Mouse (Mus musculus) forebrain, embryonic 11.5 days (tissue): ENCODE results near the gene Gm21970. TPM values are rescaled to one million over a fixed set of nuclear protein-coding genes. Genes with fewer than 3 reads are reported as not detected.
A peak's percentile ranks its signal among the peaks of the same experiment; 100 is the strongest.

Experiments used
- ATAC-seq: fragments of 200-750 bp; cut with Nextera tagmentation; replicated peaks from 2 replicates; pipeline ENCODE4 v1.8.0; 2017; ENCODE audit warnings: moderate TSS enrichment; ENCODE audit not compliant: low FRiP score
- DNase-seq: peaks from one replicate; pipeline ENCODE4 v3.0.0-alpha.2; 2017; ENCODE audit warnings: low spot score
- H3K27ac ChIP-seq: fragments of 300-500 bp; sonication (generic); 2 replicates; pipeline ENCODE4 v1.5.1; 2014; ENCODE audit warnings: low read depth, low read length
- H3K27me3 ChIP-seq: fragments of 300-500 bp; sonication (generic); 2 replicates; pipeline ENCODE4 v1.6.1; 2014; ENCODE audit warnings: mild to moderate bottlenecking, low read length, mixed read lengths; ENCODE audit not compliant: control insufficient read depth, insufficient read depth
- H3K36me3 ChIP-seq: fragments of 300-500 bp; sonication (generic); 2 replicates; pipeline ENCODE4 v1.6.1; 2014; ENCODE audit warnings: mild to moderate bottlenecking, low read length, moderate library complexity, mixed read lengths; ENCODE audit not compliant: control insufficient read depth, insufficient read depth
- H3K4me1 ChIP-seq: fragments of 300-500 bp; sonication (generic); replicated peaks from 2 replicates; pipeline ENCODE4 v1.6.1; 2014; ENCODE audit warnings: low read length, mixed read lengths; ENCODE audit not compliant: control insufficient read depth, insufficient read depth
- H3K4me2 ChIP-seq: fragments of 300-500 bp; sonication (generic); 2 replicates; pipeline ENCODE4 v1.6.1; 2014; ENCODE audit warnings: low read depth, mild to moderate bottlenecking, low read length, moderate library complexity, mixed read lengths; ENCODE audit not compliant: severe bottlenecking
- H3K4me3 ChIP-seq: fragments of 300-500 bp; sonication (generic); 2 replicates; pipeline ENCODE4 v1.5.1; 2014; ENCODE audit warnings: low read depth, low read length
- H3K9ac ChIP-seq: fragments of 300-500 bp; sonication (generic); 2 replicates; pipeline ENCODE4 v1.6.1; 2014; ENCODE audit warnings: low read length
- H3K9me3 ChIP-seq: fragments of 300-500 bp; sonication (generic); 2 replicates; pipeline ENCODE4 v1.6.1; 2016; ENCODE audit warnings: low read length, mixed read lengths; ENCODE audit not compliant: control insufficient read depth
- WGBS: fragments of 180-500 bp; shearing (Covaris S2); extraction: QIAGEN DNeasy Blood & Tissue Kit; methylation state at CpG from one replicate; pipeline ENCODE4 v1.1.7; 2014; 5-methylcytosine and 5-hydroxymethylcytosine counted together
- polyA plus RNA-seq: library from polyadenylated mRNA; unstranded; fragments of >200 nt; fragmentation: Nextera tagmentation; extraction: Ambion mirVana; gene quantifications from 2 replicates; pipeline ENCODE4 v1.2.1, GENCODE M21; 2014

The Gm21970 gene
- polyA plus RNA-seq, 1 experiment from 2014 or later: 1.0 TPM

- H3K4me3 ChIP-seq: no peak overlapping the region
- H3K27ac ChIP-seq: no peak overlapping the region
- no peaks in the 10 kb centered on the region for H3K9me3 ChIP-seq
- H3K4me1 ChIP-seq: peaks cover 10% of the 10 kb centered on the region; the same call in 1 of the 2 replicates
- H3K4me2 ChIP-seq: no peak overlapping the region
- WGBS: 61% methylated on average over 17 of the region's 17 CpGs
- no peaks in the 10 kb centered on the region for H3K27me3 ChIP-seq
- DNase-seq: no peak
- no peak for ATAC-seq
- H3K36me3 ChIP-seq: no peaks in the 10 kb centered on the region
- H3K9ac ChIP-seq: no peak overlapping the region
These were observed 13.0 kb upstream of the Gm21970 start for GRCm38 (mm10) chr16:91378431-91378986.

GRCm38 (mm10) chr16:91378991-91379390 lies 12.5 kb upstream of the Gm21970 start:
- ATAC-seq: peak; percentile 51
- H3K9me3 ChIP-seq: no peaks in the 10 kb centered on the region
- no peak for DNase-seq
- no peak overlapping the region for H3K4me3 ChIP-seq
- H3K36me3 ChIP-seq: no peaks in the 10 kb centered on the region
- 29% methylated on average over 9 of the region's 9 CpGs for WGBS
- H3K9ac ChIP-seq: no peak overlapping the region
- no peak overlapping the region for H3K27ac ChIP-seq
- H3K4me1 ChIP-seq: peaks cover 6% of the 10 kb centered on the region; the same call in 1 of the 2 replicates
- no peaks in the 10 kb centered on the region for H3K27me3 ChIP-seq
- H3K4me2 ChIP-seq: no peak overlapping the region

GRCm38 (mm10) chr16:91379412-91379811 lies 12.1 kb upstream of the Gm21970 start:
- Histone ChIP-seq H3K4me3 (no peak overlapping the region), H3K27me3 (no peaks in the 10 kb centered on the region), H3K9ac (no peak overlapping the region), H3K4me2 (no peak overlapping the region), H3K4me1 (peaks cover 6% of the 10 kb centered on the region; the same call in 1 of the 2 replicates), H3K27ac (no peak overlapping the region), H3K36me3 (no peaks in the 10 kb centered on the region), H3K9me3 (no peaks in the 10 kb centered on the region)
- DNase-seq (no peak), ATAC-seq (no peak)
- WGBS: 50% methylated on average over 3 of the region's 3 CpGs

DNA sequence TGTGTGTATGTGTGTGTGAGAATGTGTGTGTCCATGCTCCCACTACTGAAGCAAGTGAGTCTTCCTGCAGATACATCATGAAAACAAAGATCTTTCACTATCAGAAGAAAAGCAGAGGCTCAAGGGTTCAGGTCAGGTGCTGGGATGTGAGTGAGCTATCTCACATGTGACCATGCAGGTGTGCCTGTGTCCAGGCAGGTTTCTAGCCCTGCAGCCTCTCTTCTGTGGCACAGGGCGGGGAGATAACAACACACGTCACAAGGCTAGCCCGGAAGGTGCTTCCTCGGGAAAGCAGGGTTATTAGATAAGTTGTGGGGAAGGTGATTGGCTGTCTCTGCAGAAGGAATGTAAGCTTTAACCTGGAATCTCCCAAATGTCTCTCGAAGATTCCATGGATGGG lies 11.4 kb upstream of the Gm21970 start:
- ATAC-seq (no peak), DNase-seq (no peak)
- no peak overlapping the region for H3K4me3 ChIP-seq
- H3K9me3 ChIP-seq: no peaks in the 10 kb centered on the region
- 88% methylated on average over 5 of the region's 5 CpGs for WGBS
- no peak overlapping the region for H3K9ac ChIP-seq
- no peak overlapping the region for H3K4me2 ChIP-seq
- H3K4me1 ChIP-seq: peaks cover 6% of the 10 kb centered on the region; the same call in 1 of the 2 replicates
- H3K27ac ChIP-seq: no peak overlapping the region
- H3K36me3 ChIP-seq: no peaks in the 10 kb centered on the region
- H3K27me3 ChIP-seq: no peaks in the 10 kb centered on the region

DNA sequence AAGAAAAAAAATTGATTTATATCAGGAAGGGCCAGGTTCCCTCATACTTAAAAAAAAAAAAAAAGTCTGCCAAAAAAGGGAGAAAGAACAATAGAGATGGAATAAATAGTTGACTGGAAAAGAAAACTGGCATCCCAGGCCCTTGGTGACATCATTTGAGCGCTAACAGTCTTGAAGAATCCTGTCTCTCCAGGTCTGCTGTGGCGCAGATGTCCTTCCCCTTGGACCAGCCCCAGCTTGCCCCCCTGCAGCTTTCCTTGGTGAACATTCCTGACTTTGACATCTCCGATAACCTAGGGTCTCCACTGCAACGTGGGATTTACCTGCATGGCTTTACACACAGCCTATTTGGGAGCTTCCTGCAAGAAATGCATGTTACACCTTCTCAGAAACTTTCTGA lies 9.9 kb upstream of the Gm21970 start:
- Histone ChIP-seq H3K27ac (no peak overlapping the region), H3K9me3 (no peaks in the 10 kb centered on the region), H3K4me2 (no peak overlapping the region), H3K4me1 (peaks cover 6% of the 10 kb centered on the region; the same call in 1 of the 2 replicates), H3K9ac (no peak overlapping the region), H3K4me3 (no peak overlapping the region), H3K27me3 (no peaks in the 10 kb centered on the region), H3K36me3 (no peaks in the 10 kb centered on the region)
- DNase-seq (no peak), ATAC-seq (no peak)
- WGBS: 80% methylated on average over 4 of the region's 4 CpGs

- no peak overlapping the region for H3K27ac ChIP-seq
- no peak for DNase-seq
- 92% methylated on average over 9 of the region's 9 CpGs for WGBS
- H3K36me3 ChIP-seq: no peaks in the 10 kb centered on the region
- no peak overlapping the region for H3K4me2 ChIP-seq
- no peak for ATAC-seq
- no peaks in the 10 kb centered on the region for H3K27me3 ChIP-seq
- no peak overlapping the region for H3K4me3 ChIP-seq
- H3K4me1 ChIP-seq: peaks cover 6% of the 10 kb centered on the region; the same call in 1 of the 2 replicates
- H3K9me3 ChIP-seq: no peaks in the 10 kb centered on the region
- no peak overlapping the region for H3K9ac ChIP-seq
These were observed 9.2 kb upstream of the Gm21970 start for GRCm38 (mm10) chr16:91382261-91382790.

DNA sequence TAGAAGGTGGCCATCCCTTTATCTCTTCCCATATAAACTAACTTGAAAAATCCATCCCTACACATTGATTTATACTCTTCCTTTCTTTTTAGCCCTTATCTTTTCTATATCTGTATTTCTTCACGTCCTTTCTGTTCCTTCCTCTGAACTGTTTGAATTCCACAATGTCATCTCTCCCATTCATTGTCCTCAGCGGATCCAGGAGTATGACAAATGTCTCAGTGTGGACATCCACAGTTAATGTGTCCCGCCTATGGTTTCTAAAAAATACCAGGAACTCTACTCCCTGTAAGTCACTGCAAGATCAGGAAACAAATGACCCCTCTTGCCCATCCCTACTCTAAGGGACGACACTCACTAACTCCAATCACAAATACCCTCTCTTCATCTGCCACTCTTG lies 7.3 kb upstream of the Gm21970 start:
- DNase-seq (no peak), ATAC-seq (no peak)
- Histone ChIP-seq H3K27me3 (no peaks in the 10 kb centered on the region), H3K36me3 (peaks cover 5% of the 10 kb centered on the region; the same call in 1 of the 2 replicates), H3K4me1 (0 out of 2 replicates have a peak, but pooled peaks cover under 1% of the 10 kb centered on the region), H3K4me3 (no peak overlapping the region), H3K4me2 (no peak overlapping the region), H3K9ac (no peak overlapping the region), H3K27ac (no peak overlapping the region), H3K9me3 (no peaks in the 10 kb centered on the region)
- 90% methylated on average over 4 of the region's 4 CpGs for WGBS

GRCm38 (mm10) chr16:91385621-91386020 lies 5.9 kb upstream of the Gm21970 start:
- Histone ChIP-seq H3K27ac (no peak overlapping the region), H3K27me3 (no peaks in the 10 kb centered on the region), H3K9ac (no peak overlapping the region), H3K4me3 (no peak overlapping the region), H3K36me3 (peaks cover 5% of the 10 kb centered on the region; the same call in 1 of the 2 replicates), H3K4me1 (no peaks in the 10 kb centered on the region), H3K4me2 (no peak overlapping the region), H3K9me3 (peaks cover 2% of the 10 kb centered on the region; the same call in 1 of the 2 replicates)
- WGBS: 52% methylated on average over 10 of the region's 10 CpGs
- DNase-seq (no peak), ATAC-seq (no peak)
